9 mouse cellular contexts compared by ENCODE assay signal in the genomic region with DNA sequence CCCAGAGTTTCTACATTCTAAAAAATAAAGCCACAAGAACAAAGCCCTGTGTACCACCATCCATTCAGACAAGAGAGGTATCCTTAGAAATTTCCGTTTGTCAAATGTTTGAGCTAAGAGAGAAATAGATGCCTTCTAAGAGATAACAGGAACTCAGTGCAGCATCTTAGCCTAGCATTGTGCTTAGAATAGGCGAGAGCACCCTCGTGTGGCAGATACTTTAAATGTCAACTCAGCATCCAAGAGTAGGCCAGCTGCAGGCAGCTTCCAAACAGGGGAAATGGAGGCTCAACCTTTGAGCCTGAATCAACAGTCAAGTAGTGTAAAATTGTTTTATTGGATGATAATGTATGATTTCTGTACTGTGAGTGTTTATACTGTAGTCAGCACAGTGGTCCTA. TPM values are rescaled to one million over a fixed set of nuclear protein-coding genes. Genes with fewer than 3 reads are reported as not detected.
A peak's percentile ranks its signal among the peaks of the same experiment; 100 is the strongest.
DNase-seq lines count a peak whose midpoint lies in the region; ATAC-seq and TF ChIP-seq lines count a peak whose summit lies in the region.
"Had no signal": no experiment of that assay in that cellular context is flagged by ENCODE, and none has a peak within 500 bp of the region (broad histone marks: within the 10 kb centered on the region; RNA-seq: fewer than 3 reads in every experiment).

No protein-coding gene starts in this region.

- H3K9ac ChIP-seq in forebrain, embryonic 14.5 days (ENCODE audit: low read length): no peak overlapping the region
- H3K9ac ChIP-seq: limb, embryonic 15.5 days had no signal

- no peaks in the 10 kb centered on the region for H3K27me3 ChIP-seq in forebrain, embryonic 14.5 days (replicated peaks; ENCODE audit: control insufficient read depth, insufficient read depth, low read length)
- no peaks in the 10 kb centered on the region for H3K27me3 ChIP-seq in hindbrain, embryonic 10.5 days (ENCODE audit: insufficient read depth, poor library complexity, severe bottlenecking)
- H3K27me3 ChIP-seq: limb, embryonic 15.5 days had no signal

- no peaks in the 10 kb centered on the region for H3K9me3 ChIP-seq in forebrain, embryonic 14.5 days (replicated peaks; ENCODE audit: control insufficient read depth, low read length)
- no peaks in the 10 kb centered on the region for H3K9me3 ChIP-seq in hindbrain, embryonic 10.5 days
- H3K9me3 ChIP-seq: limb, embryonic 15.5 days had no signal

- H3K4me3 ChIP-seq in bone marrow, adult 2 months (replicated peaks; ENCODE audit: control insufficient read depth, low read depth, low read length): no peak overlapping the region
- no peak overlapping the region for H3K4me3 ChIP-seq in forebrain, embryonic 14.5 days (ENCODE audit: low read depth, low read length)
- H3K4me3 ChIP-seq in hindbrain, embryonic 10.5 days: no peak overlapping the region
- H3K4me3 ChIP-seq: limb, embryonic 15.5 days had no signal

- no peak for TF ChIP-seq POLR2A in bone marrow, adult 2 months (IDR thresholded peaks at IDR 0.05; ENCODE audit: borderline replicate concordance, control insufficient read depth, low read depth, low read length)

- DNase-seq in cerebellum, adult 18-20 months: peak; percentile 54 to 61
- no peak for DNase-seq in cerebellum, adult 11-12 months
- DNase-seq in forebrain, embryonic 14.5 days (ENCODE audit: low spot score): peak; percentile 79
- peak; percentile 44 for DNase-seq in hindbrain, embryonic 10.5 days (ENCODE audit: low spot score)
- peak; percentile 70 to 80 for DNase-seq in layer of hippocampus, postnatal 14 days (ENCODE audit: low spot score in 2 of 2)
- peak; percentile 62 to 66 for DNase-seq in right cerebral cortex, postnatal 36 days (ENCODE audit: low spot score in 2 of 2)

- TF ChIP-seq CTCF in bone marrow, adult 2 months (IDR thresholded peaks at IDR 0.05; ENCODE audit: control insufficient read depth, insufficient read depth, low read length): peak; percentile 64

- H3K36me3 ChIP-seq in forebrain, embryonic 14.5 days (ENCODE audit: control insufficient read depth, insufficient read depth, low read length): no peaks in the 10 kb centered on the region
- no peaks in the 10 kb centered on the region for H3K36me3 ChIP-seq in hindbrain, embryonic 10.5 days
- H3K36me3 ChIP-seq: limb, embryonic 15.5 days had no signal

- H3K4me1 ChIP-seq in bone marrow, adult 2 months (ENCODE audit: control insufficient read depth, insufficient read depth, low read length): no peaks in the 10 kb centered on the region
- H3K4me1 ChIP-seq in forebrain, embryonic 14.5 days (ENCODE audit: control insufficient read depth, insufficient read depth, low read length): no peaks in the 10 kb centered on the region
- peaks cover 18% of the 10 kb centered on the region for H3K4me1 ChIP-seq in hindbrain, embryonic 10.5 days (replicated peaks)
- H3K4me1 ChIP-seq: limb, embryonic 15.5 days had no signal

- no peak overlapping the region for H3K4me2 ChIP-seq in forebrain, embryonic 14.5 days (ENCODE audit: low read length)
- H3K4me2 ChIP-seq: limb, embryonic 15.5 days had no signal

- ATAC-seq in forebrain, embryonic 14.5 days: peak; percentile 83
- ATAC-seq in megakaryocyte, adult 5-6 weeks (ENCODE audit: poor library complexity, severe bottlenecking): peak; percentile 100

- no peak overlapping the region for H3K27ac ChIP-seq in bone marrow, adult 2 months (ENCODE audit: control insufficient read depth, insufficient read depth, low read depth, low read length, poor library complexity)
- no peak overlapping the region for H3K27ac ChIP-seq in forebrain, embryonic 14.5 days (ENCODE audit: low read depth, low read length)
- H3K27ac ChIP-seq in hindbrain, embryonic 10.5 days: no peak overlapping the region
- H3K27ac ChIP-seq: limb, embryonic 15.5 days had no signal

- WGBS in bone marrow, adult 2 months: 1% methylated on average over 3 of the region's 3 CpGs
- 4% methylated on average over 3 of the region's 3 CpGs for WGBS in forebrain, embryonic 14.5 days
- WGBS in hindbrain, embryonic 10.5 days: 5% methylated on average over 3 of the region's 3 CpGs

RNA-seq across cellular contexts. Expression of a gene that starts 17.4 kb away (rescaled TPM):
- 28.2 and 36.9 TPM in 2 replicates for polyA plus RNA-seq in bone marrow, adult 2 months (2011; ENCODE audit: insufficient read depth, insufficient read length, low replicate concordance, missing spikeins)
- polyA plus RNA-seq in forebrain, embryonic 14.5 days (2014; fragmentation: Nextera tagmentation; extraction: Ambion mirVana): 79.0 and 95.2 TPM in 2 replicates
- polyA plus RNA-seq in hindbrain, embryonic 10.5 days (2016; fragmentation: Nextera tagmentation; extraction: Ambion mirVana): 120 and 141 TPM in 2 replicates
- 10 to 100 TPM; 11.1 to 12.2 TPM for total RNA-seq in layer of hippocampus, postnatal 14 days (2021)
- 66.4 and 80.3 TPM in 2 replicates for total RNA-seq in megakaryocyte, adult 5-6 weeks (2015)
- 26.9 and 39.4 TPM in 2 replicates for total RNA-seq in megakaryocyte, adult 5-6 weeks (2017)

RNA-seq across cellular contexts. Expression of a gene that starts 25.9 kb away (rescaled TPM):
- polyA plus RNA-seq in bone marrow, adult 2 months (2011; ENCODE audit: insufficient read depth, insufficient read length, low replicate concordance, missing spikeins): 5.1 and 8.5 TPM in 2 replicates
- polyA plus RNA-seq in forebrain, embryonic 14.5 days (2014; fragmentation: Nextera tagmentation; extraction: Ambion mirVana): 21.1 and 21.6 TPM in 2 replicates
- polyA plus RNA-seq in hindbrain, embryonic 10.5 days (2016; fragmentation: Nextera tagmentation; extraction: Ambion mirVana): 18.2 and 27.4 TPM in 2 replicates
- total RNA-seq in layer of hippocampus, postnatal 14 days (2021): 10 to 100 TPM; 24.9 to 26.7 TPM
- total RNA-seq in megakaryocyte, adult 5-6 weeks (2015): 10.7 and 14.5 TPM in 2 replicates
- total RNA-seq in megakaryocyte, adult 5-6 weeks (2017): 14.4 and 15.0 TPM in 2 replicates
